Mouse (Mus musculus) heart, embryonic 12.5 days (tissue): ENCODE data around the gene Ddx27. TPM values are rescaled to one million over a fixed set of nuclear protein-coding genes. Genes with fewer than 3 reads are reported as not detected.

Experiments used
- polyA plus RNA-seq: library from polyadenylated mRNA; unstranded; fragments of >200 nt; fragmentation: Nextera tagmentation; extraction: Ambion mirVana; gene quantifications from 2 replicates; pipeline ENCODE4 v1.2.1, GENCODE M21; 2016

The Ddx27 gene
- polyA plus RNA-seq, 1 experiment from 2014 or later, result 33.7 TPM

Other genes starting within 250 kb of the Ddx27 start
- 5.5 and 6.1 TPM in 2 replicates for gene Trp53rkb, start 222.7 kb upstream of the Ddx27 start, polyA plus RNA-seq
- 10.1 and 11.1 TPM in 2 replicates for gene Arfgef2, start 209.6 kb upstream of the Ddx27 start, polyA plus RNA-seq
- gene Cse1l, start 109.2 kb upstream of the Ddx27 start, polyA plus RNA-seq, result 123 and 131 TPM in 2 replicates
- 69.6 and 71.8 TPM in 2 replicates for gene Stau1, start 18.9 kb upstream of the Ddx27 start, polyA plus RNA-seq
- gene Znfx1, start 47.8 kb downstream of the Ddx27 start, polyA plus RNA-seq, result 9.8 and 10.4 TPM in 2 replicates
- 0.24 and 0.30 TPM in 2 replicates for gene Kcnb1, start 175.0 kb downstream of the Ddx27 start, polyA plus RNA-seq
- gene Ptgis, start 225.4 kb downstream of the Ddx27 start, polyA plus RNA-seq, result 22.5 and 22.9 TPM in 2 replicates